Mouse (Mus musculus): Measurements from ENCODE around the gene Hist1h1a.
A peak's percentile ranks its signal among the peaks of the same experiment; 100 is the strongest.

GRCm38 (mm10) chr13:23738677-23739068, 24.8 kb upstream of the Hist1h1a start, which contains the start of gene Hist1h1c:
- TF ChIP-seq POLR2A (IDR thresholded peaks at IDR 0.05; ENCODE audit: extremely low read depth, insufficient read depth, low read length) (peak; percentile 98), CTCF (IDR thresholded peaks at IDR 0.05; ENCODE audit: low read depth, low read length) (no peak; the same call in 1 of the 2 replicates)

Data from liver, adult 2 months (tissue).